13 mouse cellular contexts compared by ENCODE assay signal in the genomic region with DNA sequence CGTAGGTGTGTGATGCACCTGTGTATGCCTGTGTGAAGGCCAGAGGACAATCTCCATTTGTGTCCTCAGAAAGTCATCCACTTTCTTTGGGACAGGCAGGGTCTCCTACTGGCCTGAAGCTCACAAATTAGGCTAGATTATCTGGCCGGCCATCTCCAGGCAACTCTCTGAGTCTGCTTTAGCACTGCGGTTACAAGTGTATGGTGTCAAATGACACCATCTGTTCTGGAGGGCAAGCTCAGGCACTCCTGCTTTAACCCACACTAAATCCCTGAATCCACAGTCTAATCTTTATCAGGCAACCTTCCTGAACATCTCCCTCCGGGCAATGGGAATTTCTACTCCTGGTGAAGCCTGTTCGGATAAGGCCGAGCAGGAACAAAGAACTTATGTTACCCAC. TPM values are rescaled to one million over a fixed set of nuclear protein-coding genes. Genes with fewer than 3 reads are reported as not detected.
DNase-seq lines count a peak whose midpoint lies in the region; ATAC-seq lines count a peak whose summit lies in the region.
"Had no signal": no experiment of that assay in that cellular context is flagged by ENCODE, and none has a peak within 500 bp of the region (broad histone marks: within the 10 kb centered on the region; RNA-seq: fewer than 3 reads in every experiment).

No protein-coding gene starts in this region.

- H3K4me1 ChIP-seq in liver, embryonic 11.5 days (replicated peaks; ENCODE audit: control insufficient read depth, insufficient read depth, low read length): peaks cover 53% of the 10 kb centered on the region
- peaks cover 15% of the 10 kb centered on the region for H3K4me1 ChIP-seq in limb, embryonic 11.5 days (ENCODE audit: control insufficient read depth, insufficient read depth, low read length)

- no peak for ATAC-seq in liver, embryonic 11.5 days (replicated peaks; ENCODE audit: low FRiP score)
- no peak for ATAC-seq in limb, embryonic 11.5 days (ENCODE audit: insufficient number of reproducible peaks, low FRiP score, low TSS enrichment, low read depth)

- H3K27me3 ChIP-seq in liver, embryonic 11.5 days (replicated peaks; ENCODE audit: control insufficient read depth, insufficient read depth, low read length): no peaks in the 10 kb centered on the region
- no peaks in the 10 kb centered on the region for H3K27me3 ChIP-seq in limb, embryonic 11.5 days (ENCODE audit: control insufficient read depth, insufficient read depth, low read length)
- H3K27me3 ChIP-seq in splenic B cell, adult 2 months (ENCODE audit: control insufficient read depth, insufficient read depth, low read length, poor library complexity, severe bottlenecking): no peaks in the 10 kb centered on the region
- H3K27me3 ChIP-seq: hindbrain, embryonic 12.5 days; neural tube, embryonic 13.5 days had no signal

- peaks cover 27% of the 10 kb centered on the region for H3K36me3 ChIP-seq in liver, embryonic 11.5 days (ENCODE audit: control insufficient read depth, insufficient read depth, low read length)
- peaks cover 17% of the 10 kb centered on the region for H3K36me3 ChIP-seq in limb, embryonic 11.5 days (ENCODE audit: control insufficient read depth, insufficient read depth, low read length)
- peaks cover 12% of the 10 kb centered on the region for H3K36me3 ChIP-seq in splenic B cell, adult 2 months (ENCODE audit: control insufficient read depth, insufficient read depth, low read length, poor library complexity, severe bottlenecking)

- H3K9me3 ChIP-seq in liver, embryonic 11.5 days (ENCODE audit: control insufficient read depth, low read length): no peaks in the 10 kb centered on the region
- no peaks in the 10 kb centered on the region for H3K9me3 ChIP-seq in limb, embryonic 11.5 days (ENCODE audit: control insufficient read depth, low read length)
- H3K9me3 ChIP-seq: hindbrain, embryonic 12.5 days; neural tube, embryonic 13.5 days had no signal

- H3K4me2 ChIP-seq in liver, embryonic 11.5 days: no peak overlapping the region
- H3K4me2 ChIP-seq in limb, embryonic 11.5 days (ENCODE audit: low read depth, severe bottlenecking): no peak overlapping the region
- H3K4me2 ChIP-seq: hindbrain, embryonic 12.5 days; neural tube, embryonic 13.5 days had no signal

- 30% methylated on average over 6 of the region's 6 CpGs for WGBS in liver, embryonic 11.5 days
- WGBS in limb, embryonic 11.5 days: 28% methylated on average over 6 of the region's 6 CpGs

- H3K4me3 ChIP-seq in liver, embryonic 11.5 days (ENCODE audit: low read depth, low read length): no peak overlapping the region
- H3K4me3 ChIP-seq in limb, embryonic 11.5 days (ENCODE audit: low read depth, low read length): no peak overlapping the region
- H3K4me3 ChIP-seq: hindbrain, embryonic 12.5 days; neural tube, embryonic 13.5 days had no signal

- no peak overlapping the region; the same call in 1 of the 2 replicates for H3K9ac ChIP-seq in liver, embryonic 11.5 days (ENCODE audit: low read depth, low read length)
- 0 out of 2 replicates have a peak overlapping the region, but pooled peaks have one; percentile 12 for H3K9ac ChIP-seq in limb, embryonic 11.5 days (ENCODE audit: low read length)
- H3K9ac ChIP-seq: hindbrain, embryonic 12.5 days; neural tube, embryonic 13.5 days had no signal

- peak overlapping the region; percentile 6; the same call in 1 of the 2 replicates for H3K27ac ChIP-seq in liver, embryonic 11.5 days (ENCODE audit: low read depth, low read length)
- H3K27ac ChIP-seq in limb, embryonic 11.5 days (replicated peaks; ENCODE audit: low read depth, low read length): peak overlapping the region; percentile 56; the same call in 1 of the 2 replicates
- H3K27ac ChIP-seq: hindbrain, embryonic 12.5 days; neural tube, embryonic 13.5 days had no signal

- DNase-seq in liver, embryonic 11.5 days (ENCODE audit: low spot score): no peak
- no peak for DNase-seq in liver
- peak; percentile 54 for DNase-seq in embryo, embryonic 10.5 days (ENCODE audit: low spot score)
- DNase-seq in limb, embryonic 11.5 days (ENCODE audit: low spot score): no peak
- peak; percentile 13 for DNase-seq in splenic B cell, adult 2 months (ENCODE audit: low read depth, low spot score)
- no peak for DNase-seq in frontal cortex, postnatal 14 days (ENCODE audit: low spot score in 2 of 2)
- no peak for DNase-seq in kidney, adult 11 months
- DNase-seq: kidney, adult 2 months; lung, postnatal 10 days; midbrain, embryonic 14.5 days; thymus, postnatal 14 days had no signal

RNA-seq across cellular contexts. Expression of gene Fth1, which starts 6.8 kb away (rescaled TPM):
- 3,796 and 3,887 TPM in 2 replicates for polyA plus RNA-seq in liver, embryonic 11.5 days (2014; fragmentation: Nextera tagmentation; extraction: Ambion mirVana)
- polyA plus RNA-seq in limb, embryonic 11.5 days (2014; fragmentation: Nextera tagmentation; extraction: Ambion mirVana): 1,189 and 1,219 TPM in 2 replicates

RNA-seq across cellular contexts. Expression of gene Best1, which starts 14.2 kb away (rescaled TPM):
- 0.31 and 0.59 TPM in 2 replicates for polyA plus RNA-seq in liver, embryonic 11.5 days (2014; fragmentation: Nextera tagmentation; extraction: Ambion mirVana)
- 1.9 and 2.4 TPM in 2 replicates for polyA plus RNA-seq in limb, embryonic 11.5 days (2014; fragmentation: Nextera tagmentation; extraction: Ambion mirVana)

RNA-seq across cellular contexts. Expression of gene Rab3il1, which starts 14.3 kb away (rescaled TPM):
- polyA plus RNA-seq in liver, embryonic 11.5 days (2014; fragmentation: Nextera tagmentation; extraction: Ambion mirVana): 133 and 137 TPM in 2 replicates
- 39.8 and 44.5 TPM in 2 replicates for polyA plus RNA-seq in limb, embryonic 11.5 days (2014; fragmentation: Nextera tagmentation; extraction: Ambion mirVana)

RNA-seq across cellular contexts. Expression of gene Fads3, which starts 54.2 kb away (rescaled TPM):
- 7.2 and 7.3 TPM in 2 replicates for polyA plus RNA-seq in liver, embryonic 11.5 days (2014; fragmentation: Nextera tagmentation; extraction: Ambion mirVana)
- 2.3 and 3.3 TPM in 2 replicates for polyA plus RNA-seq in limb, embryonic 11.5 days (2014; fragmentation: Nextera tagmentation; extraction: Ambion mirVana)

Comparison
In these comparisons a context has a peak if more than half of its experiments do, and no peak if none do; other contexts are left out.
1. DNase-seq: peak in embryo, embryonic 10.5 days (single experiment) and splenic B cell, adult 2 months (single experiment); none in liver, embryonic 11.5 days (single experiment), liver (single experiment), limb, embryonic 11.5 days (single experiment), frontal cortex, postnatal 14 days (0 of 2) and kidney, adult 11 months (single experiment).